Mouse (Mus musculus): ENCODE measurements around the gene Uqcrh. TPM values are rescaled to one million over a fixed set of nuclear protein-coding genes. Genes with fewer than 3 reads are reported as not detected.
A peak's percentile ranks its signal among the peaks of the same experiment; 100 is the strongest.

Uqcrh gene
- polyA plus RNA-seq, 1 experiment from 2014 or later, result 452 TPM

GRCm38 (mm10) chr4:116077240-116078095 is 2.6 kb upstream of the Uqcrh start:
- ATAC-seq (ENCODE audit: insufficient number of reproducible peaks, insufficient read depth, low FRiP score, low TSS enrichment, low read depth), result no peak
- no peaks in the 10 kb centered on the region for H3K9me3 ChIP-seq
- H3K36me3 ChIP-seq, result peaks cover 37% of the 10 kb centered on the region
- 65% methylated on average over 3 of the region's 3 CpGs for WGBS
- H3K27ac ChIP-seq, result peak overlapping the region; percentile 99
- no peaks in the 10 kb centered on the region for H3K27me3 ChIP-seq
- H3K4me2 ChIP-seq, result peak overlapping the region; percentile 90
- H3K9ac ChIP-seq (replicated peaks), result peak overlapping the region; percentile 99
- peak overlapping the region; percentile 98 for H3K4me3 ChIP-seq (replicated peaks)
- H3K4me1 ChIP-seq (replicated peaks), result peaks cover 26% of the 10 kb centered on the region

GRCm38 (mm10) chr4:116076369-116077231 is 1.7 kb upstream of the Uqcrh start:
- H3K4me1 ChIP-seq (replicated peaks), result peaks cover 26% of the 10 kb centered on the region
- H3K9me3 ChIP-seq, result no peaks in the 10 kb centered on the region
- peak overlapping the region; percentile 99 for H3K27ac ChIP-seq
- peak overlapping the region; percentile 90 for H3K4me2 ChIP-seq
- peak overlapping the region; percentile 99 for H3K9ac ChIP-seq (replicated peaks)
- 4% methylated on average over 37 of the region's 37 CpGs for WGBS
- H3K4me3 ChIP-seq (replicated peaks), result peak overlapping the region; percentile 98
- ATAC-seq (ENCODE audit: insufficient number of reproducible peaks, insufficient read depth, low FRiP score, low TSS enrichment, low read depth), result 0 out of 2 replicates have a peak, but pooled peaks have one; percentile 9
- no peaks in the 10 kb centered on the region for H3K27me3 ChIP-seq
- peaks cover 29% of the 10 kb centered on the region for H3K36me3 ChIP-seq

GRCm38 (mm10) chr4:116075631-116076368 is 929 bp upstream of the Uqcrh start:
- H3K36me3 ChIP-seq, result peaks cover 21% of the 10 kb centered on the region
- H3K9me3 ChIP-seq, result no peaks in the 10 kb centered on the region
- ATAC-seq (ENCODE audit: insufficient number of reproducible peaks, insufficient read depth, low FRiP score, low TSS enrichment, low read depth), result peak; percentile 63
- WGBS, result under 1% methylated on average over 77 of the region's 77 CpGs
- peak overlapping the region; percentile 99 for H3K9ac ChIP-seq (replicated peaks)
- peaks cover 26% of the 10 kb centered on the region for H3K4me1 ChIP-seq (replicated peaks)
- peak overlapping the region; percentile 98 for H3K4me3 ChIP-seq (replicated peaks)
- H3K4me2 ChIP-seq, result peak overlapping the region; percentile 90
- no peaks in the 10 kb centered on the region for H3K27me3 ChIP-seq
- peak overlapping the region; percentile 99 for H3K27ac ChIP-seq

- H3K4me3 ChIP-seq (replicated peaks), result peak overlapping the region; percentile 98
- no peaks in the 10 kb centered on the region for H3K9me3 ChIP-seq
- no peak for ATAC-seq (ENCODE audit: insufficient number of reproducible peaks, insufficient read depth, low FRiP score, low TSS enrichment, low read depth)
- H3K36me3 ChIP-seq, result peaks cover 15% of the 10 kb centered on the region
- peak overlapping the region; percentile 90 for H3K4me2 ChIP-seq
- H3K4me1 ChIP-seq (replicated peaks), result peaks cover 26% of the 10 kb centered on the region
- peak overlapping the region; percentile 99; the same call in 1 of the 2 replicates for H3K27ac ChIP-seq
- H3K9ac ChIP-seq (replicated peaks), result peak overlapping the region; percentile 99
- no peaks in the 10 kb centered on the region for H3K27me3 ChIP-seq
- WGBS, result 1% methylated on average over 8 of the region's 8 CpGs
These were observed 661 bp downstream of the Uqcrh start for GRCm38 (mm10) chr4:116074145-116074675.

- Histone ChIP-seq H3K36me3 (peaks cover 20% of the 10 kb centered on the region), H3K27ac (no peak overlapping the region), H3K4me1 (replicated peaks) (peaks cover 26% of the 10 kb centered on the region), H3K27me3 (no peaks in the 10 kb centered on the region), H3K4me3 (replicated peaks) (no peak overlapping the region), H3K9ac (replicated peaks) (no peak overlapping the region), H3K9me3 (no peaks in the 10 kb centered on the region), H3K4me2 (peak overlapping the region; percentile 90; the same call in 1 of the 2 replicates)
- 60% methylated on average over 4 of the region's 4 CpGs for WGBS
- ATAC-seq (ENCODE audit: insufficient number of reproducible peaks, insufficient read depth, low FRiP score, low TSS enrichment, low read depth), result no peak
These were observed 1.7 kb downstream of the Uqcrh start for GRCm38 (mm10) chr4:116073146-116073545.

- Histone ChIP-seq H3K27ac (no peak overlapping the region), H3K9ac (replicated peaks) (no peak overlapping the region), H3K4me1 (replicated peaks) (peaks cover 14% of the 10 kb centered on the region), H3K9me3 (no peaks in the 10 kb centered on the region), H3K36me3 (peaks cover 49% of the 10 kb centered on the region), H3K4me2 (no peak overlapping the region), H3K4me3 (replicated peaks) (no peak overlapping the region), H3K27me3 (no peaks in the 10 kb centered on the region)
- WGBS, result 79% methylated on average over 6 of the region's 6 CpGs
- ATAC-seq (ENCODE audit: insufficient number of reproducible peaks, insufficient read depth, low FRiP score, low TSS enrichment, low read depth), result no peak
These were observed 4.8 kb downstream of the Uqcrh start for GRCm38 (mm10) chr4:116070116-116070515.

GRCm38 (mm10) chr4:116063855-116064254 is 11.0 kb downstream of the Uqcrh start:
- ATAC-seq (ENCODE audit: insufficient number of reproducible peaks, insufficient read depth, low FRiP score, low TSS enrichment, low read depth), result no peak
- Histone ChIP-seq H3K4me1 (replicated peaks) (no peaks in the 10 kb centered on the region), H3K9ac (replicated peaks) (no peak overlapping the region), H3K4me2 (no peak overlapping the region), H3K36me3 (peaks cover 41% of the 10 kb centered on the region), H3K4me3 (replicated peaks) (no peak overlapping the region), H3K27me3 (no peaks in the 10 kb centered on the region), H3K27ac (no peak overlapping the region), H3K9me3 (no peaks in the 10 kb centered on the region)
- 60% methylated on average over 1 of the region's 1 CpGs for WGBS

GRCm38 (mm10) chr4:116059012-116059726 is 15.7 kb downstream of the Uqcrh start:
- Histone ChIP-seq H3K4me3 (replicated peaks) (no peak overlapping the region), H3K9me3 (no peaks in the 10 kb centered on the region), H3K4me1 (replicated peaks) (0 out of 2 replicates have a peak, but pooled peaks cover 3% of the 10 kb centered on the region), H3K36me3 (no peaks in the 10 kb centered on the region), H3K27ac (no peak overlapping the region), H3K9ac (replicated peaks) (no peak overlapping the region), H3K27me3 (no peaks in the 10 kb centered on the region), H3K4me2 (no peak overlapping the region)
- WGBS, result 75% methylated on average over 5 of the region's 5 CpGs
- ATAC-seq (ENCODE audit: insufficient number of reproducible peaks, insufficient read depth, low FRiP score, low TSS enrichment, low read depth), result no peak

GRCm38 (mm10) chr4:116057559-116057958 is 17.3 kb downstream of the Uqcrh start:
- Histone ChIP-seq H3K4me2 (no peak overlapping the region), H3K4me1 (replicated peaks) (peaks cover 10% of the 10 kb centered on the region; the same call in 1 of the 2 replicates), H3K4me3 (replicated peaks) (no peak overlapping the region), H3K9me3 (no peaks in the 10 kb centered on the region), H3K27ac (no peak overlapping the region), H3K9ac (replicated peaks) (no peak overlapping the region), H3K27me3 (no peaks in the 10 kb centered on the region), H3K36me3 (no peaks in the 10 kb centered on the region)
- WGBS, result 4% methylated on average over 1 of the region's 1 CpGs
- no peak for ATAC-seq (ENCODE audit: insufficient number of reproducible peaks, insufficient read depth, low FRiP score, low TSS enrichment, low read depth)

- WGBS, result under 1% methylated on average over 35 of the region's 35 CpGs
- Histone ChIP-seq H3K27me3 (no peaks in the 10 kb centered on the region), H3K36me3 (peaks cover 3% of the 10 kb centered on the region; the same call in 1 of the 2 replicates), H3K4me1 (replicated peaks) (peaks cover 16% of the 10 kb centered on the region; the same call in 1 of the 2 replicates), H3K27ac (peak within 1 kb of the TSS; percentile 89), H3K9ac (replicated peaks) (peak within 1 kb of the TSS; percentile 63), H3K4me3 (replicated peaks) (peak within 1 kb of the TSS; percentile 53), H3K9me3 (no peaks in the 10 kb centered on the region), H3K4me2 (peak within 1 kb of the TSS; percentile 80)
- peak; percentile 96 for ATAC-seq (ENCODE audit: insufficient number of reproducible peaks, insufficient read depth, low FRiP score, low TSS enrichment, low read depth)
These were observed 21.4 kb downstream of the Uqcrh start, which contains the start of gene Nsun4 for GRCm38 (mm10) chr4:116053399-116053961. Gene Nsun4 (minus strand): TSS chr4:116053876.
